Mouse (Mus musculus) layer of hippocampus, adult 18-20 months (tissue): Measurements from ENCODE around the gene Acot2. TPM values are rescaled to one million over a fixed set of nuclear protein-coding genes. Genes with fewer than 3 reads are reported as not detected.
"Not testable (repeated sequence)": the region's sequence is repeated elsewhere in the genome, so short reads cannot be mapped to it uniquely, and the experiment has no call there.

Experiments used
- DNase-seq, 2 experiments: peaks; one replicate each; pipeline ENCODE4 v3.0.0; 2022; ENCODE audit warnings: low spot score in 2 of 2
- long read RNA-seq: library from polyadenylated mRNA; stranded (forward); transcript quantifications from one replicate; pipeline ENCODE4 v2.0.0, GENCODE M21; 2021
- total RNA-seq, 2 experiments: library from RNA; stranded (reverse); gene quantifications; 2 replicates each; pipeline ENCODE4 v1.2.3; 2021

Gene Acot2
- 10 to 100 TPM; 15.8 to 17.2 TPM for total RNA-seq
- long read RNA-seq, partial matches to known transcripts = 0 of 2 reads
- long read RNA-seq, other reads (novel, unspliced or antisense) = 0 of 2 reads

GRCm38 (mm10) chr12:83987583-83988441 is at the start of gene Acot2:
TSS of gene Acot2 (plus strand) at chr12:83987861.
- DNase-seq = peak; percentile 70 to 85

DNA sequence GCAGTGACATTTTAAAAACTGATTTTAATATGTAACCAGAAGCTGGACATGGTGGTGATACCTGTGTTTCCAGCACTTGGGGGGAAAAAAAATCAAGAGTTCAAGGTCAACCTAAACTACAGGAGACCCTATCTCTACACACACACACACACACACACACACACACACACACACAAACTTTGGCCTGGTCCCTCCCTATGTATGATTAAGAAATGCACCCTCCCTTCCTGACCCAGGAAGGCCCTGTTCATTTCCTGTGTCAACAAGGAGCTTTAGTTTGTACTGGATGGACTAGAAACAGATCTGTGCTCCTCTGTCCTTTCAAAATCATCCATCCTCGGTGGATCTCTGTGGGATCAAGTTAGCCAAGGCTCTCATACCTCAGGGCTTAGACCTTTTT is 49.1 kb upstream of the Acot2 start:
- DNase-seq = not testable (repeated sequence)

DNA sequence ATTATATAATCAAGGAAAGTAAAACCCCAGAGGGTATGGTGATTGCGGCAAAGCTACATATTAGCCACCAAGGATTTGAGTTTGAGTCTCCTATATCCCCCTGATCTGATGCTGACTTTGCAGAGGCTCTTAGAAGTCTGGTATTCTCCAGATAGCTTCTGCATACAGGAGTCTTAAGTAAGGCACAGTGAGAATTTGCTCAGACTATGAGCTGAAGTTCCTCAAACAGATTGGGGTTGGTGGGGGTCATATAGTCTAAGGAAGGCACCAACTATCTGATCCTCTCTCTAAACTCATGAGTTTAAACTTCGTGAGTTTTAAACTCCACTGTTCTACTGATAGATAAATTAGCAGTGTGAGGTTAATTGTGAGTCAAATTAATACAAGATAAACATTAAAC is 48.3 kb upstream of the Acot2 start:
- no peak for DNase-seq

GRCm38 (mm10) chr12:83940031-83940430 is 47.6 kb upstream of the Acot2 start:
- DNase-seq = no peak

DNA sequence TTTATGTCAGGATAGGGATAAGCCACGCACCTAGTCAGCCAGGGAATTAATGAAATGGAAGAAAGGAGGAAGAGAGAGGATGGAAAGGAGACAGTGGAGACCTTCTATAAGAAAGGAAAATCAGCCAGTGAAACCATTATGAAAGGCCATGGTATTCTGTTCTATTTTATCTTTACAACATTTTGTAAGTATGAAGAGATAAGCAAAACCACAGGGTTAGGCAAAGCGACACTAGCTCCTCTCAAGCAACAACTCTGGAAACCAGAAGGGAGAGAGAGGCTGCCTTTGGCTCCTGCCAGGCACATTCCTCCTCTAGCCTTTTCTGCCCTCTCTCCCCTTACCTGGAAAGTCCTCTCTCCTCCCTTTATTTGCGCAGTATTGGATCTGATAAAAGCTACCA is 45.7 kb upstream of the Acot2 start:
- DNase-seq = no peak

- no peak for DNase-seq
These were observed 40.3 kb upstream of the Acot2 start for GRCm38 (mm10) chr12:83947260-83947811.

DNA sequence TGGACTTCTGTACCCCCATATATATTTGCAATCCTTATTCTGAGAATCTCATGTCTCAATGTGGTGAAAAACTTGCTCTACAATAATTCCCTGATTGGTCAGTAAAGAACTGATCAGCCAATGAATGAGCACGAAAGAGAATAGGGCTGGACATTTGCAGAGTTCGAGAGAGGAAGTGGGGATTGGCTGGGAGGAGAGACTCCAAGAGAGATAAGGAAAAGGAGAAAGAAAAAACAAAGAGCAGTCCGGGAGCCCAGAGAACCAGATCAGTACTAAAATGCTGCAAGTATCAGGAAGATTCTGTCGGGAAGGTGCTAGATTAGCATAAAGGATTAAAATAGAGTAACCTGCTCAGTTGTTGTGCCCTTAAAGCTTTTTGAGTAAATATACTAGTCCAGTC is 38.6 kb upstream of the Acot2 start:
- DNase-seq = no peak

DNA sequence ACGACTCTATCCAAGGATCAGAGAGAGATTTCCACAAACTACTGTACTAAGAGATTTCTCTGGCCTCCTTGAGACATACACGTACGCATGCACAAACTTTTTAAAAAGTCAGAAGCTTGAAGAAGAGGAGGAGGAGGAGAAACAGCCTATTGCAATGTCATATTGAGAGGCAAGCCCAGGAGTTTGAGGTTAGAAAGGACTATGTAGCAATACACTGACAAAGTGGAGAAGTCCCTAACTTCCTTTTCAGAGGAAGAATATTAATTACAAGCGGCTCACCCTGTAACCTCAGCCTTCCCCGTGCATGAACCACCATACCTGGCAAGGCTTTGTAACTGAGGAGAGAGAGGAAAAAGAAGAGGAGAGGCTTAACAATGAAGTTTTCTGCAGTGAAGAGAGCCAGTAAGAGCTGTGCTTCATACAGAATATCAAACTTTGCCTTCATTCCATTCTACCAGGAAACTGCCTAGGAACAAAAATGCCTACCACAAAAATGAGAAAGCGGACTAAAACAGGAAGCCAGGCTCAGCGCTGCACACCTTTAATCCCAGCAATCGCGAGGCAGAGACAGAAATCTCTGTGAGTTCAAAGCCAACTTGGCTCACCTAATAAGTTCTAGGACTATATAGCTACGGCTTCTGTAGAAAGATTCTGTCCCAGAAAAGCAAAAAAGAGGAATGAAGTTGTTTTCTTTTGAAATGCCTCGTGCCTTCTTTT is 37.7 kb upstream of the Acot2 start:
- no peak for DNase-seq

GRCm38 (mm10) chr12:83950493-83950839 is 37.2 kb upstream of the Acot2 start, which contains the start of gene Riox1:
TSS of gene Riox1 (plus strand) at chr12:83950608.
- DNase-seq = peak; percentile 84 to 91

DNA sequence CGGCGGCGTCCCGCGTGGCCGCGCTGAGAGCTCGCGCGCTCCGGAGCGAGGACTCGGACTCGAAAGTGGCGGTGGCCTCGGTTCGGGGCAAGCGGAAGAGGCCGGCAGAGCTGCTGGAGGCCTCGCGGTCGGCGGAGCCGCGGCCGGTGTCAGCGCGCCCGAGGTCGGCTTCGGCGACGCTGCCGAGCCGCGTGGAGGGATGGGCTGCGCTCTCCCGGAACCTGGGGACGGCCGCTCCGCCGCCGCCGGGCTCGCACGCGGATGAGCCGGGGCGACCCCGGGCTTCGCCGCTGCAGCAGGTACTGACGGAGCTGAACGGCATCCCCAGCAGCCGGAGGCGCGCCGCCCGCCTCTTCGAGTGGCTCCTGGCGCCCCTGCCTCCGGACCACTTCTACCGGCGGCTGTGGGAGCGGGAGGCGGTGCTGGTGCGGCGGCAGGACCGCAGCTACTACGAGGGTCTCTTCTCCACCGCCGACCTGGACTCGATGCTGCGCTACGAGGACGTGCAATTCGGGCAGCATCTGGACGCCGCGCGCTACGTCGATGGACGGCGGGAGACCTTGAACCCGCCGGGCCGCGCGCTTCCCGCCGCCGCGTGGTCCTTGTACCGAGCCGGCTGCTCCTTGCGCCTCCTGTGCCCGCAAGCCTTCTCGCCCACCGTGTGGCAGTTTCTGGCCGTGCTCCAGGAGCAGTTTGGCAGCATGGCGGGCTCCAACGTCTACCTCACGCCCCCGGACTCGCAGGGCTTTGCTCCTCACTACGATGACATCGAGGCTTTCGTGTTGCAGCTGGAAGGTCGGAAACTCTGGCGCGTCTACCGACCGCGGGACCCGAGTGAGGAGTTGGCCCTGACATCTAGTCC is 36.6 kb upstream of the Acot2 start:
- DNase-seq = peak; percentile 22 to 57

DNA sequence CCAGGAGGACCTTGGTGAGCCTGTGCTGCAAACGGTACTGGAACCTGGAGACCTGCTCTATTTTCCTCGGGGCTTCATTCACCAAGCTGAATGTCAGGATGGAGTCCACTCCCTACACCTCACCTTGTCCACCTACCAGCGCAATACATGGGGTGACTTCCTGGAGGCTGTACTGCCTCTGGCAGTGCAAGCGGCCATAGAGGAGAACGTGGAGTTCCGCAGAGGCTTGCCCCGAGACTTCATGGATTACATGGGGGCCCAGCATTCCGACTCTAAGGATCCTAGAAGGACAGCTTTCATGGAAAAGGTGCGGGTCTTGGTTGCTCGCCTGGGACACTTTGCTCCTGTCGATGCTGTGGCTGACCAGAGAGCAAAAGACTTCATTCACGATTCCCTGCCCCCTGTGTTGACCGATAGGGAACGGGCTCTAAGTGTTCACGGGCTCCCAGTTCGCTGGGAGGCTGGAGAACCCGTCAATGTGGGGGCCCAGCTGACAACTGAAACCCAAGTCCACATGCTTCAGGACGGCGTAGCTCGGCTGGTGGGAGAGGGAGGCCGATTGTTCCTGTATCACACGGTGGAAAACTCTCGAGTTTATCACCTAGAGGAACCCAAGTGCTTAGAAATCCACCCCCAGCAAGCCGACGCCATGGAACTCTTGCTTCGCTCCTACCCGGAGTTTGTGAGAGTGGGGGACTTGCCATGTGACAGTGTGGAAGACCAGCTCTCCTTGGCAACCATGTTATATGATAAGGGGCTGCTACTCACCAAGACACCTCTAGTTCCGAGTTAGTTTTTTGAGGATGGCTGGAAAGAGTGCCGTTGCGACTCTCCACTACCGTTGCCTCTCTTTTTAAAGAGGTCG is 35.7 kb upstream of the Acot2 start:
- no peak for DNase-seq

- no peak for DNase-seq
These were observed 29.4 kb upstream of the Acot2 start for GRCm38 (mm10) chr12:83958278-83958677.

- DNase-seq = no peak
These were observed 22.4 kb upstream of the Acot2 start for GRCm38 (mm10) chr12:83965235-83965634.

GRCm38 (mm10) chr12:83972117-83972516 is 15.5 kb upstream of the Acot2 start:
- DNase-seq = peak in 1 of 2 experiments; percentile 63

- DNase-seq = no peak
These were observed 8.8 kb upstream of the Acot2 start for GRCm38 (mm10) chr12:83978862-83979261.

GRCm38 (mm10) chr12:83981615-83982014 is 6.0 kb upstream of the Acot2 start:
- no peak for DNase-seq

DNA sequence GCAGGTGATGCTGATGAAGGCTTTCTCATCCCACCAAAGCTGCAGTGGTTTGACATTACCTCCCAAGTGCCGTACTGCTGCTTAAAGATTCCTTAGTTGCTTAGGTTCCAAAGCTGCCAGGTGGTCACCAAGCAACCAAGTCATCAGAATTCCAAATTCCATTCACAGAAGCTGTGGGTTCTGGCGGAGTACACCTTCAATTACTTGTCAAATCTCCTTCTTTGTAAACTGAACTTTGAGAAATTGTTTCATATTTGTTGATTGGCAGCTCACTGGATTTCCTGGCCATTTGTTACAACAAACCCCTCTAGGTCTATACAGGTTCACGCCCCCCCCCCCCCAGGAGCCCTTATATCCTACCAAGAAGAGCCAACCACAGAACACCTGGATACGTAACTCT is 2.9 kb upstream of the Acot2 start, which contains the start of gene Heatr4:
Gene Heatr4 (minus strand): TSS at position 101 of the 400 bp plus-strand sequence.
- DNase-seq = no peak

DNA sequence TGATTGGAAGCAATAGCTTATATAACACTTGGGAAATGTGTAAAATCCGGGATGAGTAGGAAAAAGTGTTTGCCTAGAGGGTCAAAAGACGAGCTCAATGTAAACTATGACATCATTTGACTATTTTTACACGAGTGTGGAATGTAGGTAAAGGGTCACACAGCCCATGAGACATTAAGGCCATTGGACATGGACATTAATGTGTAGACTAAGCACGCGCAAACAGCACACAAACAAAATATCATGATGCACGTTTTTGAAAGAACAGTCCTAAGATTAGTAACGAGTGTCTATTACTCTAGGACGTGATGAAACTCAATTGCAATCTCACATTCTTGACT is 449 bp upstream of the Acot2 start:
- DNase-seq = no peak

GRCm38 (mm10) chr12:83988483-83988882 is 822 bp downstream of the Acot2 start:
- no peak for DNase-seq

- DNase-seq = no peak
These were observed 1.7 kb downstream of the Acot2 start for GRCm38 (mm10) chr12:83989378-83989777.
